Mouse (Mus musculus): Measurements from ENCODE around the gene Slc25a35. TPM values are rescaled to one million over a fixed set of nuclear protein-coding genes. Genes with fewer than 3 reads are reported as not detected.
A peak's percentile ranks its signal among the peaks of the same experiment; 100 is the strongest.
"Not testable (repeated sequence)": the region's sequence is repeated elsewhere in the genome, so short reads cannot be mapped to it uniquely, and the experiment has no call there.

Slc25a35 gene
- polyA plus RNA-seq, 1 experiment = not detected

DNA sequence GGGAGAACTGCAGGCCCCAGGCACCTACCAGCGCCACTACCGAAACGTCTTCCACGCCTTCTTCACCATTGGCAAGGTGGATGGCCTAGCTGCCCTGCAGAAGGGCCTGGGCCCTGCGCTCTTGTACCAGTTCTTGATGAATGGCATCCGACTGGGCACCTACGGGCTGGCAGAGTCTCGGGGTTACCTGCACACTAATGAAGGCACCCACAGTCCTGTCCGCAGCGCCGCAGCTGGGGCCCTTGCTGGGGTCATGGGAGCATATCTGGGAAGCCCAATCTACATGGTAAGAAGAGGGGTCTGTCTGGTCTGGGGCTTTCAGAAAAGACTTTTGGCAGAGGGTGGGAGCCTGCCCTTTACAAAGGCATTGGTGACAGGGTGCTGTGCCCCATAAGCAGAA, 821 bp downstream of the Slc25a35 start:
- no peaks in the 10 kb centered on the region for H3K27me3 ChIP-seq (ENCODE audit: control insufficient read depth)
- peaks cover 55% of the 10 kb centered on the region for H3K4me1 ChIP-seq (ENCODE audit: control insufficient read depth)
- H3K36me3 ChIP-seq (ENCODE audit: control insufficient read depth) = no peaks in the 10 kb centered on the region
- TF ChIP-seq TAL1 (IDR thresholded peaks at IDR 0.05; ENCODE audit: low read length) (no peak), GATA1 (IDR thresholded peaks at IDR 0.05; ENCODE audit: low read length) (no peak)
- no peak overlapping the region for H3K4me3 ChIP-seq (replicated peaks)
- H3K9me3 ChIP-seq (ENCODE audit: control insufficient read depth, low read length) = no peaks in the 10 kb centered on the region

DNA sequence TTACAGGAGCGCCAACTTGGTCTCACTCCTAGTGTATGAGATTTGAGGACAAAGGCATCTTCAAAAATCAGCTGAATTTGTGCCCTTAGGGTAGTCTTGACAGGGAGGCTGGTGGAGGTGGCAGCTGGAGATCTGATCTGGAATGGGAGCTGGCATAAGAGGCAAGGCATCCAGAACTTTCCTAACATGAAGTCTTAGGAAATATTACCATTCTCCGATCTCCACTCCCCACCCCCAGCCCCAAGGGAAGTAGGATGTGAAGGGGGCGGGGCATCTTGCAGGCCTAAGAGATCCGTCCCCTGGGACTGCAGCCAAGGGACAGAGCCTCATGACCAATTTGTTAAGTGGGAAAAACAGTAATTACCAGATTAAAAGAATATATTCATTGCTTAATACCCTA, 2.3 kb downstream of the Slc25a35 start:
- Histone ChIP-seq H3K27me3 (ENCODE audit: control insufficient read depth) (no peaks in the 10 kb centered on the region), H3K4me3 (replicated peaks) (no peak overlapping the region), H3K36me3 (ENCODE audit: control insufficient read depth) (no peaks in the 10 kb centered on the region), H3K4me1 (ENCODE audit: control insufficient read depth) (peaks cover 59% of the 10 kb centered on the region), H3K9me3 (ENCODE audit: control insufficient read depth, low read length) (no peaks in the 10 kb centered on the region)
- no peak for TF ChIP-seq TAL1 (IDR thresholded peaks at IDR 0.05; ENCODE audit: low read length)
- TF ChIP-seq GATA1 (IDR thresholded peaks at IDR 0.05; ENCODE audit: low read length) = no peak

DNA sequence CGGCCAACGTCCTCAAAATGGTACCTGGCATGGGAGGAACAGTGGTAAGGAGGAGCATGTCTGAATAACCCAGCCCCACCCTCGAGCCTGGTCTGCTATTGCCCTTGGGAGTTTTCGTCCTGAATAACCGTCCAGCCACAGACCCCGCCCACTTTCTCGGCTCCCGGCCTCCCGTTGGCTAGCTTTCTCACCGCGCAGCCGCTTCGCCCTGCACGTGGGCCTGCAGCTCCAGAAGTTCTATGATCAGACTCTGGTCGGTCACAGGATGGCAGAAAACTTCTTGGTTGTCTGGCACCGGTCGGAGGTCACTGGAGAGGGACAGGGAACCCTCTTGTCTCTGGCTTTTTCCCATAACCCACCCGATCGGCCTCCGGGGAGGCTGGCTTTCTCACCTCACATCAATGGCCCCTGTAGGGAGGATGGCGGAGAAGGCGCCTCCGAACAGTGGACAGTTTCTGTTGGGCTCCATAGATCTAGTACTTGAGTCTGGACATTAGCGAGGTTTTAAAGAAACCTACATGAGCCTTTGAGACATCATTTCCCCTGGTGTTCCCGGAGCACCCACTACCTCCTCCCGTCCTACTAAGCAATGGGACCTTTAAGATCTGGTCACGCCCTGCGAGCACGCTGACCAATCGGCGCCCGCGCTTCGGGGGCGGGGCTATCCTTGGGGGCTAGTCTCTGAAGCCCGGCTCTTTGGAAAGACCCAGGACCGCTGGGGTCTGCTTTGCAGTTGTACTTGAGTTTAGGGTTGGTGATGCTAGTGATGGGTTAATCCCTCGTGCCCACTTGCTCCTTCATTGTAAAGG, 5.5 kb downstream of the Slc25a35 start:
- not testable (repeated sequence) for H3K9me3 ChIP-seq (ENCODE audit: control insufficient read depth, low read length); H3K27me3 ChIP-seq (ENCODE audit: control insufficient read depth); H3K36me3 ChIP-seq (ENCODE audit: control insufficient read depth)
- Histone ChIP-seq H3K4me1 (ENCODE audit: control insufficient read depth) (peaks cover 37% of the 10 kb centered on the region), H3K4me3 (replicated peaks) (peak overlapping the region; percentile 62)

DNA sequence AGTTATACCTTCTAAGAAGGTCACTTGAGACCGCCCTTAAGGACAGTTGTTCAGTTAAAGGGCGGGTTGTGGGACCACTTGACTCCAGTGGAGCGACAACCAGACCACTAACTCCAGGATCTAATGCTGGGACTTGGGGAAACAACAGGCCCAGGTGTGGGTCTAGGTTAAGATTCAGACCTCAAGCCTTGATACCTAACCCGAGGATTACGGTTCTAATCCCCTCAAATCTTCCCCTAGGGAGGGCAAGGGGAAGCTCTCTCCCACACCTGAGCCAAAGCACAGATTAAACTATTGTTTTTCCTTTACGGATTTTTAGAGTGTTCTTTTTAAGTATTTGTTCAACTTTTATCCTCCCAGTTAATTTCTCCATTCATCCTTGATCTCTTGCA, 6.1 kb downstream of the Slc25a35 start:
- H3K4me3 ChIP-seq (replicated peaks) = peak overlapping the region; percentile 62
- TF ChIP-seq TAL1 (IDR thresholded peaks at IDR 0.05; ENCODE audit: low read length) (no peak), GATA1 (IDR thresholded peaks at IDR 0.05; ENCODE audit: low read length) (no peak)
- no peaks in the 10 kb centered on the region for H3K9me3 ChIP-seq (ENCODE audit: control insufficient read depth, low read length)
- H3K27me3 ChIP-seq (ENCODE audit: control insufficient read depth) = no peaks in the 10 kb centered on the region
- no peaks in the 10 kb centered on the region for H3K36me3 ChIP-seq (ENCODE audit: control insufficient read depth)
- H3K4me1 ChIP-seq (ENCODE audit: control insufficient read depth) = peaks cover 31% of the 10 kb centered on the region

DNA sequence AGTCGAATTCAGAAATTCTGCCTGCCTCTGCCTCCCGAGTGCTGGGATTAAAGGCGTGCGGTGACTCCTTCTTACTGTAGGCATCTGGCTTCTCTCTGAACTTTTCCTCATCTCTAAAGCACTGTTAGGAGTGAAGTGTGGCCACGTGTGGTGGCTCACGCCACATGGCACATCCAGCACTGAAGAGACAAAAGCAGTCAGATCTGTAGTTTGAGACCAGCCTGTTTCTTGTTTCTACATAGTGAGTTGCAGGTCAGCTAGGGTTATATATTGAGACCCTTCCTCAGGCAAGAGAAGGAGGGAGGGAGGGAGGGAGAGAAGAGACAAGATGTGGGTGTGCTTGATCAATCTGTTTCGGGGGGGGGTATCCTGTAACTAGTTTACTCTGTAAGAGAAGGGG, 7.2 kb downstream of the Slc25a35 start, which contains the start of gene Rangrf:
Rangrf (minus strand) TSS at position 101 of the 400 bp plus-strand sequence.
- Histone ChIP-seq H3K9me3 (ENCODE audit: control insufficient read depth, low read length) (no peaks in the 10 kb centered on the region), H3K27me3 (ENCODE audit: control insufficient read depth) (no peaks in the 10 kb centered on the region), H3K4me1 (ENCODE audit: control insufficient read depth) (peaks cover 37% of the 10 kb centered on the region), H3K4me3 (replicated peaks) (peak within 1 kb of the TSS; percentile 62), H3K36me3 (ENCODE audit: control insufficient read depth) (no peaks in the 10 kb centered on the region)
- no peak for TF ChIP-seq GATA1 (IDR thresholded peaks at IDR 0.05; ENCODE audit: low read length)
- no peak for TF ChIP-seq TAL1 (IDR thresholded peaks at IDR 0.05; ENCODE audit: low read length)

DNA sequence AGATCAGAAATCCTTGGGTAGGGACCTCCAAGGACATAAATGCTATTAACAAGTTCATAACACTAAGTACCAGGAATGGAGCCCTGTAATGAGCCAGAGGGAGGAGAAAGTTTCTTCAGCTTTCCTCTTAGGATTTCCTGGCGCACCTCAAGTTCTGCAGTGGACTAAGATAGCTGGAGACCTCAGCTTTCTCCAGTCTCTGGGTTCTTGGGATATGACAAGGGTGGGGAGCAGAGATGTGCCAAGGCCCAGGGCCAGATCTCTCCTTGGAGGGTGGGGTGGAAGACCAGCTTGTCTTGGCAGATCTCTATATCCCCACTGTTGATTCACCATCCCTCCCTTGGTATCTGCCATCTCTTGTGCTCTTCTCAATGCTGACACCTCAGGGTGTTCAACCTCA, 7.7 kb downstream of the Slc25a35 start:
- H3K4me3 ChIP-seq (replicated peaks) = no peak overlapping the region
- peaks cover 36% of the 10 kb centered on the region for H3K4me1 ChIP-seq (ENCODE audit: control insufficient read depth)
- no peaks in the 10 kb centered on the region for H3K27me3 ChIP-seq (ENCODE audit: control insufficient read depth)
- H3K9me3 ChIP-seq (ENCODE audit: control insufficient read depth, low read length) = no peaks in the 10 kb centered on the region
- H3K36me3 ChIP-seq (ENCODE audit: control insufficient read depth) = no peaks in the 10 kb centered on the region
- no peak for TF ChIP-seq GATA1 (IDR thresholded peaks at IDR 0.05; ENCODE audit: low read length)
- no peak for TF ChIP-seq TAL1 (IDR thresholded peaks at IDR 0.05; ENCODE audit: low read length)

DNA sequence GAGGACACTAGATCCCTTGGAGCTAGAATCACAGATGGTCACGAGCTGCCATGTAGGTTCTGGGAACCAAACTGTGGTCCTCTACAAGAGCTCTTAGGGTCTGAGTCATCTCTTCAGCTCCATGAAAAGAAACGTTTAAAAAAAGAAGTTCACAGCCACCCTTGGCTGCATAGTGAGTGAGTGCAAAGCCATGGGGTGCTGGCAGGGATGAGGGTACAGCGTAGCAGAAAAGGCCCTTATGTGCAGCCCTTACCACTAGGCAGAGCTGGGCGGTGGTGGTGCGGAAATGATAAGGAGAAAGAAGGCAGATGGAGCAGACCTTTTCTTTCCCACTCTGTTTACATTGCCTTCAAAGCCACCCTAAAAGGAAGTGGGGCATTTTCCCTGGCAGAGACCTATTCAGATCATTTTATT, 11.4 kb downstream of the Slc25a35 start:
- TF ChIP-seq TAL1 (IDR thresholded peaks at IDR 0.05; ENCODE audit: low read length) (no peak), GATA1 (IDR thresholded peaks at IDR 0.05; ENCODE audit: low read length) (no peak)
- Histone ChIP-seq H3K9me3 (ENCODE audit: control insufficient read depth, low read length) (no peaks in the 10 kb centered on the region), H3K4me3 (replicated peaks) (no peak overlapping the region)

DNA sequence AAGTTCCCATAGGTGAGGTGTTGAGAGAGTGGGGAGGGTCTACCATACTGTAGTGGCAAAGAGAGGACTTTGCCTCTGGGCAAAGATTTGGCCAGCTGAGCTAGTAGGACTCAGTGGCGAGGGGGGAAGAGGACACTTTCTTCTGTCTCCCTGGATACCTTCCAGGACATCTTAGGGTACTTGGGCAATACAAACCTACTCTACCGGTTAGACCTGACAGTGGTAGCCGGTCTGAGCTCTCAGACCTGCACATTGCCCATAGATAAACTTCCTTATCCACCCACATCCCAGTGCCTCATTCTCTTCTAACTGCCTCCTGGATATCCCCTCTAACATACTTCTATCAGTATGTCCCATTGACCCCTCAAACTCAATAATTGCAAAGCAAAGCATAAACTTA, 13.0 kb downstream of the Slc25a35 start:
- no peaks in the 10 kb centered on the region for H3K9me3 ChIP-seq (ENCODE audit: control insufficient read depth, low read length)
- H3K36me3 ChIP-seq (ENCODE audit: control insufficient read depth) = peaks cover 11% of the 10 kb centered on the region
- H3K27me3 ChIP-seq (ENCODE audit: control insufficient read depth) = no peaks in the 10 kb centered on the region
- TF ChIP-seq GATA1 (IDR thresholded peaks at IDR 0.05; ENCODE audit: low read length) (no peak), TAL1 (IDR thresholded peaks at IDR 0.05; ENCODE audit: low read length) (no peak)
- no peak overlapping the region for H3K4me3 ChIP-seq (replicated peaks)
- peaks cover 10% of the 10 kb centered on the region for H3K4me1 ChIP-seq (ENCODE audit: control insufficient read depth)

More for the DNA sequence above, 11.4 kb downstream of the Slc25a35 start:
- H3K4me1 ChIP-seq (ENCODE audit: control insufficient read depth) = peaks cover 10% of the 10 kb centered on the region
- no peaks in the 10 kb centered on the region for H3K27me3 ChIP-seq (ENCODE audit: control insufficient read depth)
- no peaks in the 10 kb centered on the region for H3K36me3 ChIP-seq (ENCODE audit: control insufficient read depth)

DNA sequence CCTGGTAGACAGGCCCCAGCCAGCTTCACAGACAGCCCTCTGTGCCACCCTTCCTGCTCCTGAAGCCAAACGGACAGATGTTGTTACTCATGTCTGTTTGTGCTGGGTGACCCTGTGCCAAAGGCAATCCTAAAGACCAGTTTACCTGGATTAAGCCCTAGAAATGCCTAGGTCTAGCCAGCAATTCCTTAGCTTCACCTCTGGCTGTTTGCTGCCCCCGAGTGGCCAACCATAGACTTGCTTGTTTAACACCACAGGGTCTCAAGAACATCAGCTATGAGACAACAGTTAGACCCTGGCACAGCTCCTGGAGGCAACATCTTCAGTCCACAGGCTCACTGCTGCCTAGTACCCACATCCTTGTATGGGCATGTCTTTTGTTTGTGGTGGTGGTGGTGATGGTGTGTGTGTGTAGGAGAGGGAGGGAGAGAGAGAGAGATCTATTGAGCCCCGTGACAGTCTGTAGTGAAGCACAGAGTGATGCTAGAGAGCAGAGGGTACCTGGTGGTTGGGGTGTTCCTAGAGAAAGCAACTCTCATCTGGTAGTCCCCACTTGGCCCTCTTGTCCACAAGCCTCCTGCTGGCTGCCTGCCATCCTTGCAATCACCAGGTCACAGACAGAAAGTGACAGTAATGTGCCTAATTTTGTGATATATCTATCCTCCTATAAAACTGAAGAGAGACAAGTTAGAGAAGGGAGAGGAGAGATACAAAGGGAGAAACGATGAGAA, 14.9 kb downstream of the Slc25a35 start:
- H3K9me3 ChIP-seq (ENCODE audit: control insufficient read depth, low read length) = no peaks in the 10 kb centered on the region
- H3K36me3 ChIP-seq (ENCODE audit: control insufficient read depth) = peaks cover 28% of the 10 kb centered on the region
- no peaks in the 10 kb centered on the region for H3K27me3 ChIP-seq (ENCODE audit: control insufficient read depth)
- H3K4me1 ChIP-seq (ENCODE audit: control insufficient read depth) = peaks cover 10% of the 10 kb centered on the region
- H3K4me3 ChIP-seq (replicated peaks) = no peak overlapping the region
- TF ChIP-seq GATA1 (IDR thresholded peaks at IDR 0.05; ENCODE audit: low read length) = no peak
- no peak for TF ChIP-seq TAL1 (IDR thresholded peaks at IDR 0.05; ENCODE audit: low read length)

Measured in erythroblast, embryonic 14.5 days (primary cell).